Mouse (Mus musculus) hindbrain, embryonic 16.5 days (tissue): ENCODE measurements at regions not wholly inside any gene's neighbourhood (a gene's known extent, or its start where the extent isn't known, plus 50 kb on each side); places are given as distances from the start of the nearest gene placed in this dataset.
A peak's percentile ranks its signal among the peaks of the same experiment; 100 is the strongest.

ENCODE experiments used
- ATAC-seq: fragments of 200-750 bp; cut with Nextera tagmentation; 2 replicates; pipeline ENCODE4 v1.8.0; 2017; ENCODE audit warnings: moderate TSS enrichment, moderate library complexity
- H3K27ac ChIP-seq: fragments of 300-500 bp; sonication (generic); 2 replicates; pipeline ENCODE4 v1.5.1; 2014; ENCODE audit warnings: low read depth, mild to moderate bottlenecking, control low read depth, low read length, moderate library complexity
- H3K27me3 ChIP-seq: fragments of 300-500 bp; sonication (generic); replicated peaks from 2 replicates; pipeline ENCODE4 v1.6.1; 2014; ENCODE audit warnings: low read length; ENCODE audit not compliant: control insufficient read depth, insufficient read depth
- H3K36me3 ChIP-seq: fragments of 300-500 bp; sonication (generic); 2 replicates; pipeline ENCODE4 v1.6.1; 2014; ENCODE audit warnings: mild to moderate bottlenecking, low read length, moderate library complexity, mixed read lengths; ENCODE audit not compliant: control insufficient read depth, insufficient read depth
- H3K4me1 ChIP-seq: fragments of 300-500 bp; sonication (generic); 2 replicates; pipeline ENCODE4 v1.6.1; 2014; ENCODE audit warnings: low read depth, low read length; ENCODE audit not compliant: control insufficient read depth, insufficient read depth
- H3K4me2 ChIP-seq: fragments of 300-500 bp; sonication (generic); 2 replicates; pipeline ENCODE4 v1.6.1; 2014; ENCODE audit warnings: mild to moderate bottlenecking, low read length, control low read depth, moderate library complexity
- H3K4me3 ChIP-seq: fragments of 300-500 bp; sonication (generic); 2 replicates; pipeline ENCODE4 v1.5.1; 2014; ENCODE audit warnings: mild to moderate bottlenecking, low read length, control low read depth, moderate library complexity
- H3K9ac ChIP-seq: fragments of 300-500 bp; sonication (generic); 2 replicates; pipeline ENCODE4 v1.6.1; 2014; ENCODE audit warnings: low read depth, mild to moderate bottlenecking, control low read depth, low read length, moderate library complexity
- H3K9me3 ChIP-seq: fragments of 300-500 bp; sonication (generic); 2 replicates; pipeline ENCODE4 v1.6.1; 2014; ENCODE audit warnings: mild to moderate bottlenecking, low read length, moderate library complexity; ENCODE audit not compliant: control insufficient read depth
- WGBS: fragments of 180-500 bp; shearing (Covaris S2); extraction: QIAGEN DNeasy Blood & Tissue Kit; methylation state at CpG from one replicate; pipeline ENCODE4 v1.1.7; 2014; 5-methylcytosine and 5-hydroxymethylcytosine counted together

DNA sequence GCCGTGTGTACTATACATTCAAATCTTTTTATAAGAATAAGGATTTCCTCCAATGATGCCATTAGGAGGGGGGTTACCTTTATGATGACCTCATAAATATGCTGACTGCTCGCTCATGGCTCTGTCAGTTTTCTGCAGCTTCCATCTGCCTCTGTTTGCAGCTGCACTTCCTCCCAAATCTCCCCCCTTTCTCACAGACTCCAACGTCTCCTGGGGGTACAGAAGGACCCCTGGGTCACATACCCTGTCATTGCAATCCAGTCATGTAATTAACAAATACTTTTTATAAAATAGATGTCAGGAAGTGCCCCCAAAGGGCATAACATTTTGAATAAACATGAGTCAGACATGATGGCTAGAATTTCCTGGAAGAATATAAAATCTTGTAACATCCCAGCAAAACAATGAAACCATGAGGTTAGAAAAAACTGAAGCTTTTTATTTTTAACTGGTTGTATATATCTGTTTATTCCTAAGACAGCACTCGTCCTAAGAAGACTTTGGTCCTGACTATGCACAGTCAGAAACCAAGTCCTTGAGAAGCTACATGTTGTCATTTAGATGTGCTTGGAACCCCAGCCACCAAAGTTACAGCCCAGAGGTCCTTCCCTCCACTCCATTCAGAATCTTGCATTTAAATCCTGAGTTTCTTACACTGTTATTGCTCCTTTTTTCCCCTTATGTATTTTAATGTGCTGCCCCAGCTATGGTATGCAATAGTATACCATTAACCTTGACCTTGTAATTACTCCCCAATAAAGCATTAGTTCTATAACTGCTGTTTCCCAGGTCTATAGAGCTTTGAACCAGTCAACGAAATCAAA lies 386.0 kb upstream of the Pik3r1 start:
- no peaks in the 10 kb centered on the region for H3K27me3 ChIP-seq
- no peaks in the 10 kb centered on the region for H3K4me1 ChIP-seq
- no peak overlapping the region for H3K4me3 ChIP-seq
- H3K36me3 ChIP-seq: no peaks in the 10 kb centered on the region
- no peak overlapping the region for H3K27ac ChIP-seq
- no peak overlapping the region for H3K9ac ChIP-seq
- no peaks in the 10 kb centered on the region for H3K9me3 ChIP-seq
- ATAC-seq: peak; percentile 17; the same call in 1 of the 2 replicates
- no peak overlapping the region for H3K4me2 ChIP-seq
- 38% methylated on average over 5 of the region's 5 CpGs for WGBS

DNA sequence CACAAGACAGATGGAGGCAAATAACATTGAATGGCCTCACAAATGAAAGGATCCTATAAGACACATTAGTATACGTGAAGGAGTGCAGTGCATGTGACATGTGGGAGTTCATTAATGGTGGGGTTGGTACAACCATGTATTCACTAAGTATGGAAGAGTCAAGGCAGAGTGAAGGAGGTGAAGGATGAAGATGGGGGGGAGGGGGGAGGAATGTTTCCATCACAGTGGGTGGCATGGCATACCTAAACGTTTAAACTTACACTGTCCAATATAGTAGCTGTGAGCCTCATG lies 386.5 kb upstream of the Pik3r1 start:
- ATAC-seq: 0 out of 2 replicates have a peak, but pooled peaks have one; percentile 6

DNA sequence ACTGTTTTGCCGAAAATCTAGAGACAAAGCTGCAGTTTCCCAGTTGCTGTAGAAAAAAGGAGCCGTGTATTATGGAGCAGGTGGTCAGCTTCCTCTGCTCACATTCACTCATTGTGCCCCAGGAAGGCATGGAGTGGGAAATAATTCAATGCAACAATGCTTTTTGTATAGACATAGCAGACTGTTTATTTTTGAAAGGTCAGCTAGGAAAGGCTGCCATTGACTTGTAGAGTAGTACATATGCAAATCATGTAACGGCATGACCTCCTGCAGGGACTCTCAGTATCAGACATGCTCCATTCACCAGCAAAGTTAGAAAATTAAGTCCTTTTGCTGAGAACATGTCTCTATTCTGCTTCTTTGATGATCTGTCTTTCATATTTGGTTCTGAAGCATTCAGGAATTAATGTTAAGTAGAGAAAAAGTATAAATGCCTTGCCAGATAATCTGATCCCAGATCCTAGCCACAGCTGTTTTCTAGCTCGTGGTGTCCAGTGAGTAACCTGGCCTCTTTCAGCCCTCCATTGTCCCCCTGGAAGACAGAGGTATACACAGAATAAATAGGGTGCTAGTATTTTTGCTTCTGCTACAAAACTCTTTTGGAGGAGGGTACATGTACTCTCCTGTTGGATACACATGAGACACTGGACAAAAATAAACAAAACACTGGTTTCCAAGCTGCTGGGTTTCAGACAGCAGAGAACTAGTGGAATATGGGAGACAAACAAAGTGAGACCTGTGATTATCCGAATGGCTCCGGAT lies 389.5 kb upstream of the Pik3r1 start:
- 43% methylated on average over 6 of the region's 6 CpGs for WGBS
- H3K9ac ChIP-seq: no peak overlapping the region
- no peak for ATAC-seq
- no peaks in the 10 kb centered on the region for H3K9me3 ChIP-seq
- no peak overlapping the region for H3K4me3 ChIP-seq
- H3K4me2 ChIP-seq: no peak overlapping the region
- H3K36me3 ChIP-seq: no peaks in the 10 kb centered on the region
- H3K27ac ChIP-seq: no peak overlapping the region
- no peaks in the 10 kb centered on the region for H3K4me1 ChIP-seq
- no peaks in the 10 kb centered on the region for H3K27me3 ChIP-seq

More for the DNA sequence above, 386.5 kb upstream of the Pik3r1 start:
- H3K4me3 ChIP-seq: no peak overlapping the region
- H3K4me1 ChIP-seq: no peaks in the 10 kb centered on the region
- no peaks in the 10 kb centered on the region for H3K36me3 ChIP-seq
- H3K9me3 ChIP-seq: no peaks in the 10 kb centered on the region
- WGBS: 59% methylated on average over 2 of the region's 2 CpGs
- no peak overlapping the region for H3K9ac ChIP-seq
- H3K27ac ChIP-seq: no peak overlapping the region
- H3K27me3 ChIP-seq: no peaks in the 10 kb centered on the region
- H3K4me2 ChIP-seq: no peak overlapping the region

DNA sequence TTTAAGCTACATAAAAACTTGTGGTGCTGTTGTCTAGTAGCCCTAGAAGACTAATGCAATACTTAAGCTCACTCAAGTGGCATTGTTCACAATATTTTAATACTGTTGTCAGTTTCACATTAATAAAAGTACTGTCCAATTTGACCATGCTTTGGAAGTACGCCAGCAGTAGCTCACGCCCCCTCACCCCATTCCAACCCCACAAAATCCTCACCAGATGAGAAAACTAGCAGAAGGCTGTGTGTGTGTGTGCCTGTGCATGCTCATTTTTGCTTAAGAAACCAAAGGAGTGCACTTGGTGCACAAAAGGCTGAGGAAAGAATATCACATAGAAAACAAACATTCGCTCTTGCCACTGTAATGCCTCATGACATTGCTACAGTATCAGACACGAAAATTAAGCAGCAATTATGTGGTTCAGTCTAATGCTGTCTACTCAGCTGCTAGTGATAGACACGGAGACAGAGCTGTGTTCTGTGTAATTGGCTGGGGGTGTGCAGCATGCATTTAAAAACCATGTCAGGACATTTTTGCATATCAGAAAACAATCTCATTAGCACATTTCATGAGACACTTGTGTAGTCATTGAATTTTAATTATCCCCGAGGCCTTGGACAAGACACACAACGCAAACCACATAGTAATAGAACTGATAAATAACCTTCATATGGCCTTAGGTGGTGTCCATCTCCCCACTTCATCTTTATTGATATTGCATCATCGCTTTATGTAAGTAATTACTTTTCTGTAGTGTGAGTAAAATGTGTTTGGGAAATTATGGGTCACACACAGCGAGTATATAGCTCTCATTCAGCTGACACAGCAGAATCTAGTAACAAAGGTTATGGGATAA lies 405.6 kb upstream of the Pik3r1 start:
- H3K4me1 ChIP-seq: no peaks in the 10 kb centered on the region
- no peaks in the 10 kb centered on the region for H3K9me3 ChIP-seq
- no peak overlapping the region for H3K9ac ChIP-seq
- no peak overlapping the region for H3K27ac ChIP-seq
- 67% methylated on average over 9 of the region's 9 CpGs for WGBS
- no peaks in the 10 kb centered on the region for H3K27me3 ChIP-seq
- H3K4me3 ChIP-seq: no peak overlapping the region
- no peak overlapping the region for H3K4me2 ChIP-seq
- peak; percentile 54; the same call in 1 of the 2 replicates for ATAC-seq
- no peaks in the 10 kb centered on the region for H3K36me3 ChIP-seq

DNA sequence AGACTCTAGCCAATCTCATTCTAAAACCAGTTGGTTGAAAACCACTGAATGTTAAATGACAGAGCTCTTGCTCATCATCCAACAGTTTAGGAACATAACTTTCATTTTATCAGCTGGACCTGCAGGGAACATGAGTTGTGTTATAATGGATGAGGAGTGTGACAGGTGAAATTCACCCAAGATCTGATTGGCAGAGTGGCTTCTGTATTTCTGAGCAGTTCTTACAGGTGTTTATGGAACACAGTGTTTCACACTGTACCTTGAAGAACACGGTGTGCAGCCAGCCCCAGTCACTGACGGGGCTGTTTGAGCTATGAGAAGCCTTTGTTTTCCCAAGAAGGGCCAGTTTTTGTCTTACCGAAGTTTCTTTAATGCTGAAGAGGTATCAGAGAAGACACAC lies 406.4 kb upstream of the Pik3r1 start:
- no peak overlapping the region for H3K9ac ChIP-seq
- H3K36me3 ChIP-seq: no peaks in the 10 kb centered on the region
- WGBS: 88% methylated on average over 3 of the region's 3 CpGs
- no peak overlapping the region for H3K27ac ChIP-seq
- no peaks in the 10 kb centered on the region for H3K9me3 ChIP-seq
- no peak for ATAC-seq
- no peak overlapping the region for H3K4me2 ChIP-seq
- H3K4me3 ChIP-seq: no peak overlapping the region
- H3K4me1 ChIP-seq: no peaks in the 10 kb centered on the region
- no peaks in the 10 kb centered on the region for H3K27me3 ChIP-seq

DNA sequence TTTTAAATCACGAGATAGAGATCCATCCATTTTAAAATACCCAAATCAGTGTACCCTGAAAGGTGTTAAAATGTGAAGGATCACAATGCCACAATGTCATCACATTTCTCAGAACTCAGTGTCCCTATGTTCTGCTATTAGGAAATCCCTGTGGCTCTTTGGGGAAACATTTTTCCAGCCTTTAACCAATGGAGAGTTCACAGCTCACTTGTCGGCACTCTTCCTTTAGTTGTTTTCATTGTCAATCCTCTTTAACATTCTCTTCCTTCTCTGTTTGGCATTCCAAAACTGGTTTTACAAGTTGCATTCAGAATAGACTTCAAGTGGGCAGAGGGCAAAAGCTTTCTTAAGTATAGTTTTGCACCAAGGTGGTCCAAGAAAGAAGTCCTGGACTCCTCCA lies 406.9 kb upstream of the Pik3r1 start:
- 90% methylated on average over 2 of the region's 2 CpGs for WGBS
- Histone ChIP-seq H3K9me3 (no peaks in the 10 kb centered on the region), H3K36me3 (no peaks in the 10 kb centered on the region), H3K27ac (no peak overlapping the region), H3K4me3 (no peak overlapping the region), H3K27me3 (no peaks in the 10 kb centered on the region), H3K9ac (no peak overlapping the region), H3K4me2 (no peak overlapping the region), H3K4me1 (no peaks in the 10 kb centered on the region)
- ATAC-seq: no peak

DNA sequence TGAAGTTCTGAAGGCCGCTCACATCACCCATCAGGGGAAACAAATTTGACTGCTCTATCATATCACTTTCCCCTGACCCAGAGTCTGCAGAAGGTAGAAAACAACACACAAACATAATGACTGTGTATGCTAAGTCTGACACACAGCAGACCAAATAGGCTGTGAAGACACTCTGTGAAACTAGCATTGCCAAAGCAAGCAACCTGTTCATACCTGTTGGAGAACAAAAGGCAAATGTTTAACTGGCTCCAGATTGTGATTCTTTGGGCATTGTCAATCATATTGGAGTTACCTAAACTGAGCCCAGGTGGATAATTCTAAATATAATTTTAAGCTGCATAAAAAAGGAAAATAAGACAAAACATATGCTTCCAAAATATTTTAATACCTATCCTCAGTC lies 407.4 kb upstream of the Pik3r1 start:
- Histone ChIP-seq H3K36me3 (no peaks in the 10 kb centered on the region), H3K9me3 (no peaks in the 10 kb centered on the region), H3K4me3 (no peak overlapping the region), H3K4me1 (no peaks in the 10 kb centered on the region), H3K27ac (no peak overlapping the region), H3K27me3 (no peaks in the 10 kb centered on the region), H3K9ac (no peak overlapping the region), H3K4me2 (no peak overlapping the region)
- WGBS: 100% methylated on average over 1 of the region's 1 CpGs
- no peak for ATAC-seq

DNA sequence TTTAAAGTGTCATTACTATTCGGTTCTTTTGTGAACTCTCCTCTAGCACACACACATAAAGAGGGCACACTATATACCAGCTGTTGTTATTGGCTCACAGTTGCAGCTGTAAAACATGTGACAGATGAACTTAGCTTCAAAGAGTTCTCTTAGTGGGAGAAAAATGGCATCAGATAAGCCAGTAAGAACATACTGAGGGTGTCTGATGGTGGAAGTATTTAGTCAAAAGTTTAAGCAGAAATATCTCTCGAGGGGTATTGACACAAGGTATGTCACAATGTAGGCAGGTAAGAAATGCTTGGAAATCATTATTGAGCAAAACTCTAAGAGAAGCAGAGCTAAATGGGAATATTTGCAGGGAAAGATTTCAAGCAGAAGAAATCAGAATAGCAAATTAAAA lies 408.4 kb upstream of the Pik3r1 start:
- H3K4me2 ChIP-seq: no peak overlapping the region
- no peak overlapping the region for H3K4me3 ChIP-seq
- no peaks in the 10 kb centered on the region for H3K27me3 ChIP-seq
- no peak for ATAC-seq
- no peaks in the 10 kb centered on the region for H3K9me3 ChIP-seq
- H3K4me1 ChIP-seq: no peaks in the 10 kb centered on the region
- no peak overlapping the region for H3K9ac ChIP-seq
- 78% methylated on average over 2 of the region's 2 CpGs for WGBS
- no peaks in the 10 kb centered on the region for H3K36me3 ChIP-seq
- no peak overlapping the region for H3K27ac ChIP-seq

DNA sequence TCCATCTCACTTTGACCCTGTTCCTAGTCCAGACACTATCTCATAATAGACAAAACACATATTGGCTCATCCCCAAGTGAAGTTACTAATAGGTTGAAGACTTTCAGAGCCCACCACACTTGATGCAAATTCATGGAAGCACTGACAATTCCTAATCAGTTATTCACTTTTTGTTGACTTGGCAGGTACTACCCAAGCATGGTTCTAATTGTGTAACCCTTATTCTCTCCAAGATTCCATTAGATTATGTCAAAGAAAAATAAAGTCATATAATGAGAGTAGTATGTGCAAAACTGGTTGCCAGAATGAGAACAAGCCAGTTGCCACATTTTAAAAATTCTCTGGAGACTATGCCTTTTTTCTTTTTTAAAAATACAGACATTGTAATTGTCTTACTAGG lies 426.7 kb upstream of the Pik3r1 start:
- Histone ChIP-seq H3K27ac (no peak overlapping the region), H3K4me1 (no peaks in the 10 kb centered on the region), H3K4me3 (no peak overlapping the region), H3K9ac (no peak overlapping the region), H3K27me3 (no peaks in the 10 kb centered on the region), H3K36me3 (no peaks in the 10 kb centered on the region), H3K4me2 (no peak overlapping the region), H3K9me3 (no peaks in the 10 kb centered on the region)
- ATAC-seq: no peak
